Mouse (Mus musculus) hindbrain, postnatal 0 days (tissue): ENCODE measurements around the gene 1700057G04Rik. TPM values are rescaled to one million over a fixed set of nuclear protein-coding genes. Genes with fewer than 3 reads are reported as not detected.

Experiments used
- ATAC-seq: fragments of 200-750 bp; cut with Nextera tagmentation; 2 replicates; pipeline ENCODE4 v1.8.0; 2017; ENCODE audit warnings: mild to moderate bottlenecking, moderate TSS enrichment, moderate library complexity
- DNase-seq: peaks from one replicate; pipeline ENCODE4 v3.0.0-alpha.2; 2015; ENCODE audit warnings: low spot score
- H3K27ac ChIP-seq: fragments of 300-500 bp; sonication (generic); 2 replicates; pipeline ENCODE4 v1.5.1; 2014; ENCODE audit warnings: mild to moderate bottlenecking
- H3K27me3 ChIP-seq: fragments of 300-500 bp; sonication (generic); 2 replicates; pipeline ENCODE4 v1.6.1; 2014; ENCODE audit warnings: low read length, mixed read lengths; ENCODE audit not compliant: insufficient read depth
- H3K36me3 ChIP-seq: fragments of 300-500 bp; sonication (generic); 2 replicates; pipeline ENCODE4 v1.6.1; 2014; ENCODE audit warnings: low read length, mixed read lengths; ENCODE audit not compliant: insufficient read depth
- H3K4me1 ChIP-seq: fragments of 300-500 bp; sonication (generic); 2 replicates; pipeline ENCODE4 v1.6.1; 2014; ENCODE audit warnings: antibody characterized with exemption, low read length, mixed read lengths; ENCODE audit not compliant: insufficient read depth
- H3K4me2 ChIP-seq: fragments of 300-500 bp; sonication (generic); 2 replicates; pipeline ENCODE4 v1.6.1; 2014; ENCODE audit warnings: low read depth, mild to moderate bottlenecking, low read length, moderate library complexity, mixed read lengths
- H3K4me3 ChIP-seq: fragments of 300-500 bp; sonication (generic); 2 replicates; pipeline ENCODE4 v1.5.1; 2014; ENCODE audit warnings: low read length
- H3K9ac ChIP-seq: fragments of 300-500 bp; sonication (generic); replicated peaks from 2 replicates; pipeline ENCODE4 v1.6.1; 2014; ENCODE audit warnings: mild to moderate bottlenecking, low read length, moderate library complexity, mixed read lengths
- H3K9me3 ChIP-seq: fragments of 300-500 bp; sonication (generic); 2 replicates; pipeline ENCODE4 v1.6.1; 2016; ENCODE audit warnings: low read length, mixed read lengths
- CTCF ChIP-seq: IDR thresholded peaks from 2 replicates; pipeline ENCODE4 v1.5.1; 2016; ENCODE audit warnings: antibody characterized with exemption, control low read depth, low read depth
- WGBS: fragments of 180-500 bp; shearing (Covaris S2); extraction: QIAGEN DNeasy Blood & Tissue Kit; methylation state at CpG from one replicate; pipeline ENCODE4 v1.1.7; 2014; 5-methylcytosine and 5-hydroxymethylcytosine counted together
- polyA plus RNA-seq: library from polyadenylated mRNA; unstranded; fragments of >200 nt; fragmentation: Nextera tagmentation; extraction: Ambion mirVana; gene quantifications from 2 replicates; pipeline ENCODE4 v1.2.1, GENCODE M21; 2015
- total RNA-seq: library from RNA; depleted of rRNA; stranded (reverse); fragments of >200 nt; gene quantifications from 2 replicates; pipeline ENCODE4 v1.2.3, GENCODE M21; 2014

Gene 1700057G04Rik
- total and polyA plus RNA-seq, 2 experiments from 2014 or later: not detected

- H3K4me3 ChIP-seq: no peak overlapping the region
- no peak overlapping the region for H3K9ac ChIP-seq
- H3K36me3 ChIP-seq: no peaks in the 10 kb centered on the region
- no peak for TF ChIP-seq CTCF
- ATAC-seq: no peak
- H3K4me2 ChIP-seq: no peak overlapping the region
- no peaks in the 10 kb centered on the region for H3K4me1 ChIP-seq
- H3K27ac ChIP-seq: no peak overlapping the region
- no peaks in the 10 kb centered on the region for H3K9me3 ChIP-seq
- WGBS: 97% methylated on average over 10 of the region's 10 CpGs
- DNase-seq: no peak
- no peaks in the 10 kb centered on the region for H3K27me3 ChIP-seq
Observed at GRCm38 (mm10) chr9:92334845-92335244, 25.7 kb downstream of the 1700057G04Rik start.

DNA sequence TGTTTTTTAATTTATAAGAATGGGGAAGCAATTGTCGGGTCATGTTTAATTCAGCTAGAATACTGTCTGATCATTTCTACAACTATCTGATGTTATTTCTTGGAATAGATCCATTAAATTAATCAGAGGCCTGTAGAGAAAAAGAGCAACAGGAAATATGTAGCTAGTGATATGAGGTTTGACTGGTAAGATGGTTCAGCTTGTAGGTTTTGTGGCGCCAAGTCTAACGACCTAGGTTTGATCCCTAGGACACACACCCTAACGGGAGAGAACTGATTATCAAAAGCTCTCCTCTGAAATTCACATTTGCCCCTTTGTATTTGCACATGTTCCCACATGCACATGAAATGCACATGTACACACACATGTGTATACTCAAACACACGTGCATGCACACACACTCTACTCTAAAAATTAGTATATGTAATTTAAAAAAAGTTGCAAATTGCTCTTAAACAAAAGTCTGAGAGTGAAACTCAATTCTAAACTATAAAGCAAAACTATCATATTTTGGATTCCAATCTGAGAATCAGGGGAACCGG, 26.2 kb downstream of the 1700057G04Rik start:
- Histone ChIP-seq H3K27ac (no peak overlapping the region), H3K4me2 (no peak overlapping the region), H3K9me3 (no peaks in the 10 kb centered on the region), H3K27me3 (no peaks in the 10 kb centered on the region), H3K9ac (no peak overlapping the region), H3K4me1 (no peaks in the 10 kb centered on the region), H3K4me3 (no peak overlapping the region), H3K36me3 (no peaks in the 10 kb centered on the region)
- WGBS: 94% methylated on average over 6 of the region's 6 CpGs
- ATAC-seq: no peak
- no peak for TF ChIP-seq CTCF
- DNase-seq: no peak

GRCm38 (mm10) chr9:92337063-92337462, 27.9 kb downstream of the 1700057G04Rik start:
- Histone ChIP-seq H3K9me3 (no peaks in the 10 kb centered on the region), H3K27me3 (no peaks in the 10 kb centered on the region), H3K36me3 (no peaks in the 10 kb centered on the region), H3K4me1 (no peaks in the 10 kb centered on the region), H3K4me2 (no peak overlapping the region), H3K4me3 (no peak overlapping the region), H3K27ac (no peak overlapping the region), H3K9ac (no peak overlapping the region)
- no peak for TF ChIP-seq CTCF
- ATAC-seq: no peak
- no peak for DNase-seq
- 94% methylated on average over 1 of the region's 1 CpGs for WGBS

GRCm38 (mm10) chr9:92337661-92338060, 28.5 kb downstream of the 1700057G04Rik start:
- no peaks in the 10 kb centered on the region for H3K4me1 ChIP-seq
- no peaks in the 10 kb centered on the region for H3K27me3 ChIP-seq
- H3K27ac ChIP-seq: no peak overlapping the region
- ATAC-seq: no peak
- H3K4me2 ChIP-seq: no peak overlapping the region
- H3K9me3 ChIP-seq: no peaks in the 10 kb centered on the region
- no peaks in the 10 kb centered on the region for H3K36me3 ChIP-seq
- 85% methylated on average over 3 of the region's 3 CpGs for WGBS
- H3K9ac ChIP-seq: no peak overlapping the region
- no peak for DNase-seq
- no peak for TF ChIP-seq CTCF
- no peak overlapping the region for H3K4me3 ChIP-seq

GRCm38 (mm10) chr9:92338954-92339353, 29.8 kb downstream of the 1700057G04Rik start:
- DNase-seq: no peak
- WGBS: 88% methylated on average over 1 of the region's 1 CpGs
- no peak for TF ChIP-seq CTCF

GRCm38 (mm10) chr9:92351924-92352323, 42.7 kb downstream of the 1700057G04Rik start:
- 95% methylated on average over 1 of the region's 1 CpGs for WGBS
- no peak overlapping the region for H3K27ac ChIP-seq
- no peak for ATAC-seq

More at GRCm38 (mm10) chr9:92338954-92339353, 29.8 kb downstream of the 1700057G04Rik start:
- Histone ChIP-seq H3K27me3 (no peaks in the 10 kb centered on the region), H3K4me1 (no peaks in the 10 kb centered on the region), H3K9ac (no peak overlapping the region), H3K27ac (no peak overlapping the region), H3K36me3 (no peaks in the 10 kb centered on the region), H3K4me3 (no peak overlapping the region), H3K9me3 (no peaks in the 10 kb centered on the region), H3K4me2 (no peak overlapping the region)
- no peak for ATAC-seq

GRCm38 (mm10) chr9:92353306-92353705, 44.1 kb downstream of the 1700057G04Rik start:
- no peak overlapping the region for H3K27ac ChIP-seq
- no peak for TF ChIP-seq CTCF
- H3K4me2 ChIP-seq: no peak overlapping the region
- H3K9ac ChIP-seq: no peak overlapping the region
- H3K27me3 ChIP-seq: no peaks in the 10 kb centered on the region
- DNase-seq (no peak), ATAC-seq (no peak)
- no peaks in the 10 kb centered on the region for H3K4me1 ChIP-seq
- H3K9me3 ChIP-seq: no peaks in the 10 kb centered on the region
- no peak overlapping the region for H3K4me3 ChIP-seq
- no peaks in the 10 kb centered on the region for H3K36me3 ChIP-seq
- WGBS: 66% methylated on average over 3 of the region's 3 CpGs

More at GRCm38 (mm10) chr9:92351924-92352323, 42.7 kb downstream of the 1700057G04Rik start:
- H3K36me3 ChIP-seq: no peaks in the 10 kb centered on the region
- no peaks in the 10 kb centered on the region for H3K27me3 ChIP-seq
- no peak overlapping the region for H3K4me2 ChIP-seq
- DNase-seq: no peak
- no peak overlapping the region for H3K4me3 ChIP-seq
- H3K4me1 ChIP-seq: no peaks in the 10 kb centered on the region
- no peak for TF ChIP-seq CTCF
- H3K9ac ChIP-seq: no peak overlapping the region
- no peaks in the 10 kb centered on the region for H3K9me3 ChIP-seq
